Mouse (Mus musculus) stomach, embryonic 16.5 days (tissue): ENCODE measurements around the gene Faxc. TPM values are rescaled to one million over a fixed set of nuclear protein-coding genes. Genes with fewer than 3 reads are reported as not detected.

Experiments used
- ATAC-seq: fragments of 200-750 bp; cut with Nextera tagmentation; 2 replicates; pipeline ENCODE4 v1.8.0; 2017; ENCODE audit warnings: moderate number of reproducible peaks, moderate TSS enrichment; ENCODE audit not compliant: insufficient read depth, low FRiP score
- H3K27ac ChIP-seq: fragments of 300-500 bp; sonication (generic); 2 replicates; pipeline ENCODE4 v1.5.1; 2014; ENCODE audit warnings: low read length
- H3K27me3 ChIP-seq: fragments of 300-500 bp; sonication (generic); 2 replicates; pipeline ENCODE4 v1.6.1; 2014; ENCODE audit warnings: low read length, control low read depth, mixed read lengths; ENCODE audit not compliant: control insufficient read depth, insufficient read depth
- H3K36me3 ChIP-seq: fragments of 300-500 bp; sonication (generic); 2 replicates; pipeline ENCODE4 v1.6.1; 2014; ENCODE audit warnings: low read length; ENCODE audit not compliant: control insufficient read depth, insufficient read depth
- H3K4me1 ChIP-seq: fragments of 300-500 bp; sonication (generic); 2 replicates; pipeline ENCODE4 v1.6.1; 2014; ENCODE audit warnings: low read length, control low read depth, mixed read lengths; ENCODE audit not compliant: control insufficient read depth, insufficient read depth
- H3K4me2 ChIP-seq: fragments of 300-500 bp; sonication (generic); 2 replicates; pipeline ENCODE4 v1.6.1; 2014; ENCODE audit warnings: low read depth, low read length, mixed read lengths
- H3K4me3 ChIP-seq: fragments of 300-500 bp; sonication (generic); replicated peaks from 2 replicates; pipeline ENCODE4 v1.5.1; 2014; ENCODE audit warnings: mild to moderate bottlenecking, low read length
- H3K9ac ChIP-seq: fragments of 300-500 bp; sonication (generic); 2 replicates; pipeline ENCODE4 v1.6.1; 2014; ENCODE audit warnings: low read length
- H3K9me3 ChIP-seq: fragments of 300-500 bp; sonication (generic); replicated peaks from 2 replicates; pipeline ENCODE4 v1.6.1; 2016; ENCODE audit warnings: low read length, control low read depth; ENCODE audit not compliant: control insufficient read depth
- WGBS: fragments of 180-500 bp; shearing (Covaris S2); extraction: QIAGEN DNeasy Blood & Tissue Kit; methylation state at CpG from one replicate; pipeline ENCODE4 v1.1.7; 2014; 5-methylcytosine and 5-hydroxymethylcytosine counted together
- polyA plus RNA-seq: library from polyadenylated mRNA; unstranded; fragments of >200 nt; fragmentation: Nextera tagmentation; extraction: Ambion mirVana; gene quantifications from 2 replicates; pipeline ENCODE4 v1.2.1, GENCODE M21; 2015

Faxc gene
- polyA plus RNA-seq, 1 experiment from 2014 or later = 3.9 TPM

GRCm38 (mm10) chr4:21990580-21991235, 59.6 kb downstream of the Faxc start:
- no peak for ATAC-seq
- no peak overlapping the region for H3K9ac ChIP-seq
- no peaks in the 10 kb centered on the region for H3K9me3 ChIP-seq
- no peak overlapping the region for H3K27ac ChIP-seq
- H3K36me3 ChIP-seq = no peaks in the 10 kb centered on the region
- no peaks in the 10 kb centered on the region for H3K4me1 ChIP-seq
- H3K27me3 ChIP-seq = no peaks in the 10 kb centered on the region
- H3K4me3 ChIP-seq = no peak overlapping the region
- 29% methylated on average over 3 of the region's 3 CpGs for WGBS
- H3K4me2 ChIP-seq = no peak overlapping the region

GRCm38 (mm10) chr4:22017656-22018379, 86.7 kb downstream of the Faxc start:
- Histone ChIP-seq H3K4me3 (no peak overlapping the region), H3K4me1 (no peaks in the 10 kb centered on the region), H3K27ac (no peak overlapping the region), H3K36me3 (no peaks in the 10 kb centered on the region), H3K27me3 (no peaks in the 10 kb centered on the region), H3K4me2 (no peak overlapping the region), H3K9ac (no peak overlapping the region), H3K9me3 (no peaks in the 10 kb centered on the region)
- no peak for ATAC-seq
- WGBS = 9% methylated on average over 9 of the region's 9 CpGs

DNA sequence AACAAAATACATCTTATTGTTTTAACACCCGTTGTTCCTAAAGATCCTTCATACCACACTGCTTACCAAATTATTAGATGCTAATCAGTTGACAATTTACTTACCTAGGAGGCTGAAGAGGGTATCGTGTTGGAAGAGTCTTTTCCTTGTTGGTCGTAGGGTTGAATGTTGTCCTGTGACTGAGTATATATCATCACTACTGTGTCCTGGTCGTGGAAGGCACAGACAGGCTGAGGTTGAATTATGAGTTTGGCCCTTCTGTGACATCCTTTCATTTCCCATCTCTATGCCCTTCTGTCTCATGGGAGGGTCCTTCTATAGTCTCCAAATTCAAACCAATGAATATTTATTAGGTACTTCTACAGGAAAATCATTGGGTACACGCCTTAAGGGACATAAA, 87.3 kb downstream of the Faxc start:
- ATAC-seq = no peak
- Histone ChIP-seq H3K36me3 (no peaks in the 10 kb centered on the region), H3K4me1 (no peaks in the 10 kb centered on the region), H3K4me3 (no peak overlapping the region), H3K4me2 (no peak overlapping the region), H3K9ac (no peak overlapping the region), H3K9me3 (no peaks in the 10 kb centered on the region), H3K27me3 (no peaks in the 10 kb centered on the region), H3K27ac (no peak overlapping the region)
- 52% methylated on average over 5 of the region's 5 CpGs for WGBS

DNA sequence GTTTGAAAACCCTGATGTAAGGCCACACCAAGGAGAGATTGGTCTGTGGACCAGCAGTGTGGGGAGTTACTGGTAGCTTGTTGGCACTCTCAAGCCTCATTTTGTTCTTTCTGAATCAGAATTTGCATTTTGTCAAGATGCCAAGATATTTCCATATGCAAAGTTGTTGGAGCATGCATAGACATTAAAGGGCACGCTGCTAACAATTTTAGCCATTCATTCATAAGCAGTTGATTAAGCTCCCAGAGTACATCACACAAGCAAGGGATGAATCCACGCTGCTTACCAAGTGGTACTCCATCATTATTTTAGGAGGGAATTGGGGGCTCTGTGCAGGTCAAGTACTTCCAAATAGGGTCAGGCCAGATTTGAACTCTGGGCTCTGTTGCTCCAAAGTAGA, 98.8 kb downstream of the Faxc start:
- Histone ChIP-seq H3K27ac (no peak overlapping the region), H3K9ac (no peak overlapping the region), H3K4me1 (no peaks in the 10 kb centered on the region), H3K4me2 (no peak overlapping the region), H3K36me3 (no peaks in the 10 kb centered on the region), H3K27me3 (no peaks in the 10 kb centered on the region), H3K9me3 (no peaks in the 10 kb centered on the region), H3K4me3 (no peak overlapping the region)
- no peak for ATAC-seq
- WGBS = 80% methylated on average over 2 of the region's 2 CpGs

Other genes starting within 250 kb of the Faxc start
- not detected in 2 replicates for gene Prdm13, start 245.4 kb upstream of the Faxc start, polyA plus RNA-seq
- gene Ccnc, start 203.6 kb upstream of the Faxc start, polyA plus RNA-seq = 37.0 and 42.1 TPM in 2 replicates
- 8.9 and 9.9 TPM in 2 replicates for gene Usp45, start 164.2 kb upstream of the Faxc start, polyA plus RNA-seq
- 13.9 and 15.2 TPM in 2 replicates for gene Tstd3, start 164.1 kb upstream of the Faxc start, polyA plus RNA-seq
- gene Pnisr, start 83.7 kb upstream of the Faxc start, polyA plus RNA-seq = 119 and 128 TPM in 2 replicates
- gene Coq3, start 51.7 kb upstream of the Faxc start, polyA plus RNA-seq = 14.8 and 15.7 TPM in 2 replicates